Comparison of ENCODE assay signal across 31 mouse cellular contexts in the genomic region with DNA sequence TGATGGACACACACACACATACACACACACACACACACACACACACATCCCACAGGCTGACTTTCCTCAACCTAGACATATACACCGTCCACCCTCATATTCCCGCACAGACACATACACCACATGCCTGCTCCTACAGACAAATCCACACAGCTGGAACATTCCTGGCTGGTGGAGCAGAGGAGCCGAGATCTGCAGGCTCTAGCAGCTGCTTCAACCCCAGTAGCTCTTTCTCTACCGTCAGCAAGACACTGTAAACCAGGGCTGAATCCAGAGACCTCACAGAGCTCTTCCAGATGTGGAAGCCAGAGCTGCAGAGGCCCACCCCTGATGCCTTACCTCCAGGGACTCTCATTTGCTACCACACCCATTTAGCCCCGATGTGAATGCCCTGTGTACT. TPM values are rescaled to one million over a fixed set of nuclear protein-coding genes. Genes with fewer than 3 reads are reported as not detected.
A peak's percentile ranks its signal among the peaks of the same experiment; 100 is the strongest.
DNase-seq lines count a peak whose midpoint lies in the region; ATAC-seq and TF ChIP-seq lines count a peak whose summit lies in the region.
"Had no signal": no experiment of that assay in that cellular context is flagged by ENCODE, and none has a peak within 500 bp of the region (broad histone marks: within the 10 kb centered on the region; RNA-seq: fewer than 3 reads in every experiment).

No protein-coding gene starts in this region.

- WGBS in embryonic facial prominence, embryonic 13.5 days = 28% methylated on average over 5 of the region's 5 CpGs
- 30% methylated on average over 5 of the region's 5 CpGs for WGBS in limb, embryonic 14.5 days
- WGBS in heart, adult 2 months = 43% methylated on average over 5 of the region's 5 CpGs

- peak overlapping the region; percentile 36; the same call in 1 of the 2 replicates for H3K27ac ChIP-seq in left cerebral cortex, adult 2 months
- H3K27ac ChIP-seq in embryonic facial prominence, embryonic 13.5 days = peak overlapping the region; percentile 22; the same call in 1 of the 2 replicates
- H3K27ac ChIP-seq in limb, embryonic 14.5 days (replicated peaks; ENCODE audit: low read depth, low read length) = 0 out of 2 replicates have a peak overlapping the region, but pooled peaks have one; percentile 5
- H3K27ac ChIP-seq in heart, adult 2 months = no peak overlapping the region
- H3K27ac ChIP-seq: forebrain, embryonic 15.5 days; hindbrain, postnatal 0 days; liver, embryonic 15.5 days; lung, embryonic 15.5 days had no signal

- no peak for DNase-seq in left cerebral cortex, adult 2 months (ENCODE audit: extremely low spot score in 1 of 2, low spot score in 2 of 2)
- no peak for DNase-seq in left cerebral cortex, adult 18-20 months (ENCODE audit: low spot score in 2 of 2)
- peak; percentile 50 for DNase-seq in NIH3T3 (ENCODE audit: low read depth)
- peak; percentile 58 for DNase-seq in limb, embryonic 14.5 days (ENCODE audit: low spot score)
- DNase-seq in adrenal gland, postnatal 25 days = no peak
- no peak for DNase-seq in kidney, postnatal 25 days
- no peak for DNase-seq in heart, adult 2 months
- DNase-seq: adrenal gland, postnatal 14 days; B cell, adult 2 months; cerebellum, adult 9-10 months; gastrocnemius, postnatal 36 days; heart, postnatal 4 days; kidney, adult 18-20 months; layer of hippocampus, adult 9-11 months; liver; lung, postnatal 4 days had no signal

- peaks cover 14% of the 10 kb centered on the region for H3K4me1 ChIP-seq in embryonic facial prominence, embryonic 13.5 days
- peaks cover 9% of the 10 kb centered on the region for H3K4me1 ChIP-seq in limb, embryonic 14.5 days (ENCODE audit: control insufficient read depth, insufficient read depth, low read length)
- no peaks in the 10 kb centered on the region for H3K4me1 ChIP-seq in heart, adult 2 months (ENCODE audit: control insufficient read depth, insufficient read depth, low read length)
- H3K4me1 ChIP-seq: forebrain, embryonic 15.5 days; liver, embryonic 15.5 days; lung, embryonic 15.5 days had no signal

- 0 out of 2 replicates have a peak overlapping the region, but pooled peaks have one; percentile 17 for H3K4me2 ChIP-seq in embryonic facial prominence, embryonic 13.5 days
- no peak overlapping the region for H3K4me2 ChIP-seq in limb, embryonic 14.5 days (replicated peaks; ENCODE audit: low read depth, low read length, severe bottlenecking)
- H3K4me2 ChIP-seq: forebrain, embryonic 15.5 days; liver, embryonic 15.5 days; lung, embryonic 15.5 days had no signal

- no peak for ATAC-seq in embryonic facial prominence, embryonic 13.5 days (ENCODE audit: insufficient number of reproducible peaks, insufficient read depth, low FRiP score, low TSS enrichment, low read depth)
- ATAC-seq in limb, embryonic 14.5 days (ENCODE audit: low FRiP score, low read depth) = peak; percentile 84
- ATAC-seq: forebrain, embryonic 15.5 days had no signal

- no peaks in the 10 kb centered on the region for H3K9me3 ChIP-seq in embryonic facial prominence, embryonic 13.5 days
- H3K9me3 ChIP-seq in limb, embryonic 14.5 days (ENCODE audit: control insufficient read depth, low read length) = no peaks in the 10 kb centered on the region
- H3K9me3 ChIP-seq: forebrain, embryonic 15.5 days; liver, embryonic 15.5 days; lung, embryonic 15.5 days had no signal

- no peak overlapping the region for H3K9ac ChIP-seq in embryonic facial prominence, embryonic 13.5 days
- H3K9ac ChIP-seq in limb, embryonic 14.5 days (ENCODE audit: low read depth, low read length, severe bottlenecking) = peak overlapping the region; percentile 13; the same call in 1 of the 2 replicates
- H3K9ac ChIP-seq in heart, adult 2 months (ENCODE audit: low read depth, low read length) = no peak overlapping the region
- H3K9ac ChIP-seq: forebrain, embryonic 15.5 days; liver, embryonic 15.5 days; lung, embryonic 15.5 days had no signal

- H3K79me2 ChIP-seq in heart, adult 2 months (replicated peaks; ENCODE audit: control insufficient read depth, insufficient read depth, low read length) = no peaks in the 10 kb centered on the region

- TF ChIP-seq CTCF in left cerebral cortex, adult 2 months (IDR thresholded peaks at IDR 0.05) = no peak
- TF ChIP-seq CTCF in heart, adult 2 months (IDR thresholded peaks at IDR 0.05) = no peak

- TF ChIP-seq EP300 in heart, adult 2 months (IDR thresholded peaks at IDR 0.05; ENCODE audit: insufficient read depth, low read depth, low read length) = no peak

- peaks cover 24% of the 10 kb centered on the region for H3K27me3 ChIP-seq in embryonic facial prominence, embryonic 13.5 days
- no peaks in the 10 kb centered on the region for H3K27me3 ChIP-seq in limb, embryonic 14.5 days (ENCODE audit: control insufficient read depth, insufficient read depth, low read length)
- no peaks in the 10 kb centered on the region for H3K27me3 ChIP-seq in heart, adult 2 months (ENCODE audit: control insufficient read depth, insufficient read depth, low read length)
- H3K27me3 ChIP-seq: CH12.LX had no signal

- peak overlapping the region; percentile 17; the same call in 1 of the 2 replicates for H3K4me3 ChIP-seq in left cerebral cortex, adult 2 months
- no peak overlapping the region for H3K4me3 ChIP-seq in embryonic facial prominence, embryonic 13.5 days
- no peak overlapping the region for H3K4me3 ChIP-seq in limb, embryonic 14.5 days (replicated peaks; ENCODE audit: low read length)
- H3K4me3 ChIP-seq in heart, adult 2 months = no peak overlapping the region
- H3K4me3 ChIP-seq: forebrain, embryonic 15.5 days; liver, embryonic 15.5 days; lung, embryonic 15.5 days had no signal

- no peak for TF ChIP-seq POLR2A in limb, embryonic 14.5 days (IDR thresholded peaks at IDR 0.05; ENCODE audit: borderline replicate concordance, extremely low read depth, insufficient read depth, insufficient read length)
- no peak for TF ChIP-seq POLR2A in heart, adult 2 months (IDR thresholded peaks at IDR 0.05; ENCODE audit: insufficient read depth, low read depth, low read length)

- intact Hi-C loops in left cerebral cortex, adult 2 months (cut with DNase I) = no loop called here
- intact Hi-C loops in heart, adult 2 months (cut with DNase I) = no loop called here

- H3K36me3 ChIP-seq in embryonic facial prominence, embryonic 13.5 days = no peaks in the 10 kb centered on the region
- H3K36me3 ChIP-seq in limb, embryonic 14.5 days (ENCODE audit: control insufficient read depth, insufficient read depth, low read length) = no peaks in the 10 kb centered on the region
- no peaks in the 10 kb centered on the region for H3K36me3 ChIP-seq in heart, adult 2 months (ENCODE audit: control insufficient read depth, insufficient read depth, low read length)
- H3K36me3 ChIP-seq: forebrain, embryonic 15.5 days; G1E; liver, embryonic 15.5 days; lung, embryonic 15.5 days had no signal

RNA-seq across cellular contexts. Expression of a gene that starts 1.7 kb away (rescaled TPM):
- 10 to 100 TPM in 1 of 2 experiments, 1 to 10 TPM in 1; 7.1 to 11.4 TPM for total RNA-seq in left cerebral cortex, adult 2 months (2021)
- total RNA-seq in left cerebral cortex, adult 18-20 months (2021) = 1 to 10 TPM; 8.0 to 8.5 TPM
- polyA plus RNA-seq in embryonic facial prominence, embryonic 13.5 days (2015; fragmentation: Nextera tagmentation; extraction: Ambion mirVana) = 0.26 and 0.66 TPM in 2 replicates
- polyA plus RNA-seq in limb, embryonic 14.5 days (2012; rRNA removed) = 1.7 and 3.2 TPM in 2 replicates
- 0.25 TPM in 1 of 2 replicates, not detected in the other for polyA plus RNA-seq in limb, embryonic 14.5 days (2014; fragmentation: Nextera tagmentation; extraction: Ambion mirVana)
- total RNA-seq in adrenal gland, postnatal 25 days (2021) = not detected in 2 replicates
- total RNA-seq in heart, adult 2 months (2021) = not detected
- polyA plus RNA-seq in heart, adult 2 months (2012; rRNA removed) = not detected in 2 replicates
- total RNA-seq: adrenal gland, postnatal 14 days; G1E; gastrocnemius, postnatal 36 days; heart, postnatal 4 days; megakaryocyte-erythroid progenitor cell, adult 5-6 weeks; monocyte, adult 5-6 weeks; neutrophil, adult 5-6 weeks had no signal
- polyA plus RNA-seq: embryonic facial prominence, embryonic 11.5 days; forebrain, embryonic 15.5 days; G1E; heart, embryonic 16.5 days; kidney, embryonic 16.5 days; large intestine, adult 2 months; liver, embryonic 15.5 days; lung, embryonic 15.5 days had no signal

RNA-seq across cellular contexts. Expression of a gene that starts 14.1 kb away (rescaled TPM):
- 10 to 100 TPM; 42.3 to 45.0 TPM for total RNA-seq in left cerebral cortex, adult 2 months (2021)
- total RNA-seq in left cerebral cortex, adult 18-20 months (2021) = 10 to 100 TPM; 41.2 to 42.4 TPM
- 54.8 and 59.1 TPM in 2 replicates for polyA plus RNA-seq in embryonic facial prominence, embryonic 13.5 days (2015; fragmentation: Nextera tagmentation; extraction: Ambion mirVana)
- 50.9 and 58.1 TPM in 2 replicates for polyA plus RNA-seq in limb, embryonic 14.5 days (2012; rRNA removed)
- polyA plus RNA-seq in limb, embryonic 14.5 days (2014; fragmentation: Nextera tagmentation; extraction: Ambion mirVana) = 31.3 and 38.5 TPM in 2 replicates
- 49.8 and 52.2 TPM in 2 replicates for total RNA-seq in adrenal gland, postnatal 25 days (2021)
- 10 to 100 TPM; 21.8 to 22.1 TPM for total RNA-seq in heart, adult 2 months (2021)
- 11.2 and 15.8 TPM in 2 replicates for polyA plus RNA-seq in heart, adult 2 months (2012; rRNA removed)

RNA-seq across cellular contexts. Expression of a gene that starts 59.5 kb away (rescaled TPM):
- not detected for total RNA-seq in left cerebral cortex, adult 2 months (2021)
- not detected for total RNA-seq in left cerebral cortex, adult 18-20 months (2021)
- polyA plus RNA-seq in embryonic facial prominence, embryonic 13.5 days (2015; fragmentation: Nextera tagmentation; extraction: Ambion mirVana) = 0.31 TPM in 1 of 2 replicates, not detected in the other
- 0.49 and 0.92 TPM in 2 replicates for polyA plus RNA-seq in limb, embryonic 14.5 days (2012; rRNA removed)
- polyA plus RNA-seq in limb, embryonic 14.5 days (2014; fragmentation: Nextera tagmentation; extraction: Ambion mirVana) = not detected in 2 replicates
- not detected in 2 replicates for total RNA-seq in adrenal gland, postnatal 25 days (2021)
- total RNA-seq in heart, adult 2 months (2021) = not detected
- polyA plus RNA-seq in heart, adult 2 months (2012; rRNA removed) = not detected in 2 replicates
- total RNA-seq: adrenal gland, postnatal 14 days; CH12.LX; G1E; gastrocnemius, postnatal 36 days; heart, postnatal 4 days; megakaryocyte-erythroid progenitor cell, adult 5-6 weeks; monocyte, adult 5-6 weeks; neutrophil, adult 5-6 weeks had no signal
- polyA plus RNA-seq: embryonic facial prominence, embryonic 11.5 days; forebrain, embryonic 15.5 days; G1E; kidney, embryonic 16.5 days; liver, embryonic 15.5 days; lung, embryonic 15.5 days; urinary bladder, adult 2 months had no signal

Comparison
In these comparisons a context has a peak if more than half of its experiments do, and no peak if none do; other contexts are left out.
1. DNase-seq: peak in NIH3T3 (single experiment) and limb, embryonic 14.5 days (single experiment); none in left cerebral cortex, adult 2 months (0 of 2), left cerebral cortex, adult 18-20 months (0 of 2), adrenal gland, postnatal 25 days (single experiment), kidney, postnatal 25 days (0 of 2) and heart, adult 2 months (0 of 2).